Mouse (Mus musculus) spleen, adult 2 months (tissue): Measurements from ENCODE around the gene Slc22a20. TPM values are rescaled to one million over a fixed set of nuclear protein-coding genes. Genes with fewer than 3 reads are reported as not detected.

Experiments
- DNase-seq, 2 experiments: peaks; one replicate each; pipeline versions ENCODE4 v3.0.0 to v3.0.0-alpha.2; 2012 to 2021; ENCODE audit warnings: low spot score in 2 of 2, low read depth in 1 of 2
- H3K27ac ChIP-seq: fragments of 200-500 bp; 2 replicates; pipeline ENCODE4 v1.5.1; 2012; ENCODE audit warnings: low read length, inconsistent platforms; ENCODE audit not compliant: insufficient read depth
- H3K27me3 ChIP-seq: fragments of 200-500 bp; 2 replicates; pipeline ENCODE4 v1.6.1; 2012; ENCODE audit warnings: mild to moderate bottlenecking, moderate library complexity, low read length, inconsistent platforms; ENCODE audit not compliant: control insufficient read depth, insufficient read depth
- H3K36me3 ChIP-seq: fragments of 200-500 bp; 2 replicates; pipeline ENCODE4 v1.6.1; 2012; ENCODE audit warnings: mild to moderate bottlenecking, low read length, inconsistent platforms; ENCODE audit not compliant: control insufficient read depth, insufficient read depth
- H3K4me1 ChIP-seq: fragments of 200-500 bp; 2 replicates; pipeline ENCODE4 v1.6.1; 2011; ENCODE audit warnings: inconsistent platforms; ENCODE audit not compliant: control insufficient read depth, insufficient read depth, insufficient read length
- H3K4me3 ChIP-seq: fragments of 200-500 bp; 2 replicates; pipeline ENCODE4 v1.5.1; 2011; ENCODE audit warnings: mild to moderate bottlenecking, inconsistent platforms; ENCODE audit not compliant: insufficient read depth, insufficient read length; ENCODE audit errors: extremely low read depth
- CTCF ChIP-seq: fragments of 200-500 bp; IDR thresholded peaks from 2 replicates; pipeline ENCODE4 v1.5.1; 2011; ENCODE audit warnings: mild to moderate bottlenecking, inconsistent platforms; ENCODE audit not compliant: insufficient read depth, insufficient read length, insufficient replicate concordance; ENCODE audit errors: extremely low read depth
- POLR2A ChIP-seq: fragments of 200-500 bp; IDR thresholded peaks from 2 replicates; pipeline ENCODE4 v1.6.1; 2011; ENCODE audit warnings: low read depth, low read length, inconsistent platforms
- WGBS: fragments of 180-500 bp; shearing (Covaris S2); methylation state at CpG from one replicate; pipeline ENCODE4 v1.1.7; 2018; 5-methylcytosine and 5-hydroxymethylcytosine counted together
- polyA plus RNA-seq: library from polyadenylated mRNA; depleted of rRNA; stranded (reverse); fragments of >200 nt; gene quantifications from 2 replicates; pipeline ENCODE4 v1.2.3, GENCODE M21; 2012

Gene Slc22a20
- polyA plus RNA-seq, 1 experiment, result not detected

DNA sequence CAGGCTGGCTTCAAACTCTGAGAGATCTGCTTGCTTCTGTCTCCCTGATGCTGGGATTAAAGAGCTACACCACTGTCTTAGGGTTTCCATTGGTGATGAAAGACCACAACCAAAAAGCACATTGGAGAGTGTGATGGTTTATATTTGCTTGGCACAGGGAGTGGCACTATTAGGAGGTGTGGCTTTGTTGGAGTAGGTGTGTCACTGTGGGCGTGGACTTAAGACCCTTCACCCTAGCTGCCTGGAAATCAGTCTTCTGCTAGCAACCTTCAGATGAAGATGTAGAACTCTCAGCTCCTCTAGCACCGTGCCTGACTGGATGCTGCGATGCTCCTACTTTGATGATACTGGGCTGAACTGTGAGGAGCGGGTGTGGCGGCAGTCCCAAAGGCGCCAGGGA, 47.4 kb downstream of the Slc22a20 start:
- WGBS, result 88% methylated on average over 6 of the region's 6 CpGs

DNA sequence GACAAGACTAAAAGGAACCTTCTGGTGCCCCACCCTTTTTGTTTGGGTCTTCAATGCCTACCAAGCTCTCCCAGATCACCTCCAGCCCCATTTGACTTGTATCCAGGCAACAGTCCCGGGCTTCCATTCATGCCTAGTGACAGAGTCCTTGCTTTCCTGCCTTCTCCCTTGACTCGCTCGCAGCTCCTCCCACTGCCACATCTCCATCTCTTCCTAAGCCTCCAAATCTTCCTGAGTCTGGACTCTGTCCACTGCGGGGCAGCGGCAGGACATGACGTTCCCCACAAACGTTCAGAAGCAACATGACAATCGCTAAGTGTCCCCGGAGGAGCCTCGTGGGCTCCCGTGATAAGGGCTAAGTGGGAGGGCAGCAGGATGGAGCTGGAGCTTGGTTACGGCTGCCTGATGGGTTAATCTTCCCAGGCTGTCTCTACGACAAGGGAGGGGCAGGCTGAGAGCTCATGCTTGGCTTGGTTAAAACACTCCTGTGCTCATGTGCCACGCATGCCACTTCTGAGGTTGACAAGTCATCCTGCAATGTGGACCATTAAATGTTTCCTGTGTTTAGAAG, 48.0 kb downstream of the Slc22a20 start:
- H3K27me3 ChIP-seq, result no peaks in the 10 kb centered on the region
- TF ChIP-seq CTCF, result no peak
- no peak for TF ChIP-seq POLR2A
- H3K36me3 ChIP-seq, result peaks cover 12% of the 10 kb centered on the region
- H3K4me1 ChIP-seq, result no peaks in the 10 kb centered on the region
- 36% methylated on average over 14 of the region's 14 CpGs for WGBS
- H3K27ac ChIP-seq, result no peak overlapping the region
- DNase-seq, result no peak
- no peak overlapping the region for H3K4me3 ChIP-seq

More for the DNA sequence above, 47.4 kb downstream of the Slc22a20 start:
- no peak overlapping the region for H3K4me3 ChIP-seq
- H3K36me3 ChIP-seq, result peaks cover 12% of the 10 kb centered on the region
- TF ChIP-seq POLR2A, result no peak
- TF ChIP-seq CTCF, result no peak
- H3K27me3 ChIP-seq, result no peaks in the 10 kb centered on the region
- H3K4me1 ChIP-seq, result no peaks in the 10 kb centered on the region
- no peak overlapping the region for H3K27ac ChIP-seq
- no peak for DNase-seq

GRCm38 (mm10) chr19:5937095-5937835, 48.7 kb downstream of the Slc22a20 start:
- Histone ChIP-seq H3K4me1 (no peaks in the 10 kb centered on the region), H3K27me3 (no peaks in the 10 kb centered on the region), H3K36me3 (peaks cover 12% of the 10 kb centered on the region), H3K4me3 (no peak overlapping the region), H3K27ac (no peak overlapping the region)
- TF ChIP-seq POLR2A (no peak), CTCF (no peak)
- no peak for DNase-seq
- 80% methylated on average over 21 of the region's 21 CpGs for WGBS

DNA sequence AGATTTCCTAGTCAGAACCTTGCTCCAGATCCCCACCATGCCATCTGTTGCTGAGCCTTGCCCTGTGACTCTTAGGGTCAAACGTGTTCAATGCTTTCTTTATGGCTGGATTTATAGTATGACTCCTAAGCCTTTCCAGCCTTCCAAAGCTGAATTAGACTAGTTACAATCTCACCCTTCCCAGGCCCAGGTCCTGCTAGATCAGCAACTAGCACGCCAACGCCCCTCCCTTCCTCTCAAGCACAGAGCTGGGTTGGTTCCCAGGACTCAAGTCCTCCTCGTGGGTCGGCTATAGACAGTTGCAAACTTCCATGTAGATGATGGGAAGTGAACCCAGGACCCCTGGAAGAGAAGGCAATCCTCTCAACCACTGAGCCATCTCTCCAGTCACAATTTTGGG, 50.3 kb downstream of the Slc22a20 start:
- 61% methylated on average over 5 of the region's 5 CpGs for WGBS
- 0 out of 2 replicates have a peak, but pooled peaks cover 3% of the 10 kb centered on the region for H3K4me1 ChIP-seq
- no peaks in the 10 kb centered on the region for H3K27me3 ChIP-seq
- H3K4me3 ChIP-seq, result no peak overlapping the region
- DNase-seq, result no peak
- peak overlapping the region; percentile 1; the same call in 1 of the 2 replicates for H3K27ac ChIP-seq
- TF ChIP-seq CTCF (no peak), POLR2A (no peak)
- H3K36me3 ChIP-seq, result peaks cover 3% of the 10 kb centered on the region; the same call in 1 of the 2 replicates

GRCm38 (mm10) chr19:5935266-5935665, 50.7 kb downstream of the Slc22a20 start:
- no peak for DNase-seq
- no peak for TF ChIP-seq CTCF
- no peak for TF ChIP-seq POLR2A
- Histone ChIP-seq H3K27me3 (no peaks in the 10 kb centered on the region), H3K36me3 (peaks cover 3% of the 10 kb centered on the region; the same call in 1 of the 2 replicates), H3K4me1 (0 out of 2 replicates have a peak, but pooled peaks cover 3% of the 10 kb centered on the region), H3K27ac (peak overlapping the region; percentile 19; the same call in 1 of the 2 replicates), H3K4me3 (no peak overlapping the region)
- WGBS, result 68% methylated on average over 3 of the region's 3 CpGs

DNA sequence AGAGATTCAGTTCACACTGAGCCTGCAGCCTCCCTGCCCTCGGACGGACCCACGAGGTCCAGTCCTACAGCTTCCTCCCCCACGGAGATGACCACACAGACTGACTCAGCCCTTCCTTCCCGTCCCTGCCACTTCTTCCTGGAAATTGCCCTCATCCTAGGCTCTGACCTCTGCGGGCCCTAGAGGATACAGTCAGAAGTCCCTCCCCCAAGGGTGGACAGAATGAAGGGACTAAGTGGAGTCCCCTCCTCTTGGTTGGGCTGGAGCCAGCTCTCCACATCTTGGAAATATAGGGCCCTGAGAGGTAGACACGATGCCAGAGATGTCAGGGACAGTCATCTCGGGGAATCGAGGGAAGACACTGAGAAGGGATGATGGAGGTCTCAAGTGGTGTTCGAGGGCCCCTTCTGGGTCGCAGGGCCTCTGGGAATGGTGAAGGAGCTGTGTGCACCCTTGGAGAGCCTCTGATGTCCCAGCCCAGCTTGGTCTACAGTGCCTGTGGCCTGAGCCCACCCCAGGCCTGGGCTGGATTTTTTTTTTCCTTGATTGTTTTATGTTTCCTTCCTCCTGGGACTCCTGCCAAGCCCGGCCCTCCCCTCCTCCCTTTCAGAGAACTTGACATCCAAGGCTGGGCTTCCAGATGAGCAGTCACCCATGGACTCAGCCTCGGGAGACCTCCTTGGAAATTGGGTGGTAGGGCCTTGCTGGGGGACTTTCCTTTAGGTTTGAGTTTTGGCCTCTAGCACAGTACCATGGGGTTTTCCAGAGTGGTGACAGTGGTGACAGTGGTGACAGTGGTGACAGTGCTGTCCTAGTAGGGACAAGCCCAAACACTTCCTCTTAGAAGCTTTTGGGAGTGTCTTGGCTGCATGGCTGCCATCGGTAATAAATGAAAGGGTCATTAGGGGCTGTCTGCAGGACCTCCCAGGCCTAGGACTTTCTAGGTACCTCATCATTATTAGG, 56.0 kb downstream of the Slc22a20 start:
- no peak for DNase-seq
- TF ChIP-seq POLR2A (no peak), CTCF (no peak)
- WGBS, result 66% methylated on average over 14 of the region's 14 CpGs
- H3K36me3 ChIP-seq, result no peaks in the 10 kb centered on the region
- H3K4me3 ChIP-seq, result no peak overlapping the region
- peaks cover 3% of the 10 kb centered on the region; the same call in 1 of the 2 replicates for H3K4me1 ChIP-seq
- no peaks in the 10 kb centered on the region for H3K27me3 ChIP-seq
- H3K27ac ChIP-seq, result peak overlapping the region; percentile 52
